Comparison of ENCODE assay signal across 15 mouse cellular contexts in the genomic region with DNA sequence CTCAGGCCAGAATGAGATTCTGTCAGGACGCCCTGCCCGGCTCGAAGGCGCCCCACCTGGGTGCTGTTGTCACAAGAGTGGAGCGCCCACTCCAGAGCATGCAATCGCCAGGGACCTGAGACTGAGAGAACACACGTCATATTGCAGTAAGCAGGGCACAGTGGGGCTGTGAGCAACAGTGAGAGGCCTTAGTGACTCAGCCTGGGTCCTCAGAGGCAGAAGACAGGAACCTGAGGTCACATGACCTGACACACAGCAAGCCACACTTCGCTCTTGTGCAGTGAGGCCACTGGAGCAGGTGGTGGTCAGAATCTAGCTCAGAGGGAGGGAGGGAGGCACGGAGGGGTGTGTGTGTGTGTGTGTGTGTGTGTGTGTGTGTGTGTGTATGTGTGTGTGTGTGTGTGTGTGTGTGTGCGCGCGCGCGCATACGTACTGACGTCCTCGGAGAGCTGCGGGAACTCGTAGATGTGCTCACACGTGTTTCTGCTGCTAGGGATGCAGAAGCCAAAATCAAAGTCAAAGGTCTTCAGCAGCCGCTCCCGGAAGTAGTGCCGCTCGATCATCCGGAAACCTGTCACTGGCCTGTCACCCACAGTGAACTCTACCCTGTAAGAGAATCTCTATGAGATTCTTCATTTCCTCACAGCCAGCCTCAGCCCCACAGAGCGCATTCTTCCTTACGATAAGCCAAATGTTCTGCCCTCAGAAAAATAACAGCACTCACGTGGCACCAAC. TPM values are rescaled to one million over a fixed set of nuclear protein-coding genes. Genes with fewer than 3 reads are reported as not detected.
DNase-seq lines count a peak whose midpoint lies in the region; ATAC-seq and TF ChIP-seq lines count a peak whose summit lies in the region.
"Had no signal": no experiment of that assay in that cellular context is flagged by ENCODE, and none has a peak within 500 bp of the region (broad histone marks: within the 10 kb centered on the region; RNA-seq: fewer than 3 reads in every experiment).

No protein-coding gene starts in this region.

- DNase-seq in cerebellum, adult 9-11 months = peak; percentile 48
- no peak for DNase-seq in cerebellum, postnatal 4 days (ENCODE audit: low spot score in 2 of 2)
- DNase-seq in testis, postnatal 10 days (ENCODE audit: low spot score) = no peak
- DNase-seq in c-Kit-positive CD71-negative TER-119-negative erythroid progenitor cells, embryonic 14.5 days (ENCODE audit: low read depth) = peak; percentile 25
- DNase-seq in stomach, postnatal 0 days (ENCODE audit: low spot score) = peak; percentile 55
- DNase-seq in midbrain, embryonic 14.5 days = no peak
- DNase-seq: adrenal gland, postnatal 25 days; cerebellum, adult 11-12 months; layer of hippocampus, adult 9-11 months; left cerebral cortex, postnatal 4 days; lung, postnatal 4 days had no signal

- ATAC-seq in stomach, postnatal 0 days (ENCODE audit: low FRiP score, low TSS enrichment) = peak; percentile 77
- no peak for ATAC-seq in midbrain, embryonic 16.5 days
- no peak for ATAC-seq in midbrain, embryonic 14.5 days (ENCODE audit: low FRiP score, low TSS enrichment)

- H3K36me3 ChIP-seq in testis, adult 2 months (ENCODE audit: control insufficient read depth, insufficient read depth, low read length) = peaks cover 2% of the 10 kb centered on the region; the same call in 1 of the 2 replicates
- H3K36me3 ChIP-seq in stomach, postnatal 0 days (ENCODE audit: control insufficient read depth, insufficient read depth, low read length) = peaks cover 3% of the 10 kb centered on the region; the same call in 1 of the 2 replicates
- peaks cover 14% of the 10 kb centered on the region; the same call in 1 of the 2 replicates for H3K36me3 ChIP-seq in midbrain, embryonic 16.5 days (ENCODE audit: control insufficient read depth, insufficient read depth, low read length)
- H3K36me3 ChIP-seq in midbrain, embryonic 14.5 days (ENCODE audit: control insufficient read depth, insufficient read depth, low read length) = peaks cover 68% of the 10 kb centered on the region

- H3K27me3 ChIP-seq in testis, adult 2 months (ENCODE audit: control insufficient read depth, insufficient read depth, low read length) = no peaks in the 10 kb centered on the region
- no peaks in the 10 kb centered on the region for H3K27me3 ChIP-seq in stomach, postnatal 0 days (ENCODE audit: control insufficient read depth, insufficient read depth, low read length)
- H3K27me3 ChIP-seq in midbrain, embryonic 16.5 days (ENCODE audit: control insufficient read depth, insufficient read depth, low read depth, low read length) = no peaks in the 10 kb centered on the region
- no peaks in the 10 kb centered on the region for H3K27me3 ChIP-seq in midbrain, embryonic 14.5 days (ENCODE audit: control insufficient read depth, insufficient read depth, low read length)
- H3K27me3 ChIP-seq: stomach, embryonic 15.5 days had no signal

- no peak for TF ChIP-seq CTCF in testis, adult 2 months (IDR thresholded peaks at IDR 0.05; ENCODE audit: control insufficient read depth, insufficient read depth, insufficient replicate concordance, low read depth, low read length)
- no peak for TF ChIP-seq CTCF in stomach, postnatal 0 days (IDR thresholded peaks at IDR 0.05; ENCODE audit: low read depth)

- 86% methylated on average over 28 of the region's 28 CpGs for WGBS in stomach, postnatal 0 days
- WGBS in midbrain, embryonic 16.5 days = 88% methylated on average over 20 of the region's 28 CpGs
- 89% methylated on average over 28 of the region's 28 CpGs for WGBS in midbrain, embryonic 14.5 days

- no peak overlapping the region for H3K4me3 ChIP-seq in testis, adult 2 months (ENCODE audit: control insufficient read depth, low read depth, low read length)
- no peak overlapping the region for H3K4me3 ChIP-seq in stomach, postnatal 0 days (ENCODE audit: low read depth, low read length)
- no peak overlapping the region for H3K4me3 ChIP-seq in midbrain, embryonic 16.5 days (ENCODE audit: low read depth, low read length)
- no peak overlapping the region for H3K4me3 ChIP-seq in midbrain, embryonic 14.5 days (replicated peaks; ENCODE audit: low read depth, low read length)
- H3K4me3 ChIP-seq: stomach, embryonic 15.5 days had no signal

- H3K27ac ChIP-seq in testis, adult 2 months (ENCODE audit: control insufficient read depth, insufficient read depth, low read depth, low read length) = peak overlapping the region; percentile 24; the same call in 1 of the 2 replicates
- H3K27ac ChIP-seq in stomach, postnatal 0 days (replicated peaks) = no peak overlapping the region
- no peak overlapping the region for H3K27ac ChIP-seq in midbrain, embryonic 16.5 days (ENCODE audit: low read length)
- H3K27ac ChIP-seq in midbrain, embryonic 14.5 days (replicated peaks; ENCODE audit: low read depth, low read length) = no peak overlapping the region
- H3K27ac ChIP-seq: liver, embryonic 14.5 days; stomach, embryonic 15.5 days had no signal

- H3K9me3 ChIP-seq in stomach, postnatal 0 days (ENCODE audit: control insufficient read depth, low read length) = no peaks in the 10 kb centered on the region
- H3K9me3 ChIP-seq in midbrain, embryonic 16.5 days (replicated peaks; ENCODE audit: control insufficient read depth, low read length, poor library complexity, severe bottlenecking) = no peaks in the 10 kb centered on the region
- H3K9me3 ChIP-seq in midbrain, embryonic 14.5 days (ENCODE audit: control insufficient read depth, low read length) = no peaks in the 10 kb centered on the region
- H3K9me3 ChIP-seq: stomach, embryonic 15.5 days had no signal

- TF ChIP-seq EP300 in stomach, postnatal 0 days (optimal IDR thresholded peaks at IDR 0.05) = no peak

- no peak for TF ChIP-seq POLR2A in testis, adult 2 months (IDR thresholded peaks at IDR 0.05; ENCODE audit: control insufficient read depth, low read depth, low read length)

- no peaks in the 10 kb centered on the region for H3K4me1 ChIP-seq in testis, adult 2 months (ENCODE audit: control insufficient read depth, insufficient read depth, low read length)
- 0 out of 2 replicates have a peak, but pooled peaks cover 3% of the 10 kb centered on the region for H3K4me1 ChIP-seq in stomach, postnatal 0 days (replicated peaks; ENCODE audit: control insufficient read depth, insufficient read depth)
- H3K4me1 ChIP-seq in midbrain, embryonic 16.5 days (ENCODE audit: control insufficient read depth, insufficient read depth, low read length) = no peaks in the 10 kb centered on the region; the same call in 1 of the 2 replicates
- H3K4me1 ChIP-seq in midbrain, embryonic 14.5 days (ENCODE audit: control insufficient read depth, insufficient read depth, low read length) = no peaks in the 10 kb centered on the region

- H3K9ac ChIP-seq in stomach, postnatal 0 days (ENCODE audit: low read length) = no peak overlapping the region
- H3K9ac ChIP-seq in midbrain, embryonic 16.5 days (ENCODE audit: low read depth, low read length) = no peak overlapping the region
- H3K9ac ChIP-seq in midbrain, embryonic 14.5 days (replicated peaks; ENCODE audit: low read length) = no peak overlapping the region
- H3K9ac ChIP-seq: liver, embryonic 14.5 days; stomach, embryonic 15.5 days had no signal

- H3K4me2 ChIP-seq in stomach, postnatal 0 days (replicated peaks; ENCODE audit: low read depth) = no peak overlapping the region
- no peak overlapping the region for H3K4me2 ChIP-seq in midbrain, embryonic 16.5 days (ENCODE audit: low read length)
- no peak overlapping the region for H3K4me2 ChIP-seq in midbrain, embryonic 14.5 days (ENCODE audit: low read length)
- H3K4me2 ChIP-seq: stomach, embryonic 15.5 days had no signal

RNA-seq across cellular contexts. Expression of a gene that starts 7.6 kb away (rescaled TPM):
- polyA plus RNA-seq in testis, adult 2 months (2012; rRNA removed) = 11.2 and 12.1 TPM in 2 replicates
- 70.6 and 73.8 TPM in 2 replicates for polyA plus RNA-seq in stomach, postnatal 0 days (2015; fragmentation: Nextera tagmentation; extraction: Ambion mirVana)
- 14.2 and 15.8 TPM in 2 replicates for polyA plus RNA-seq in midbrain, embryonic 16.5 days (2015; fragmentation: Nextera tagmentation; extraction: Ambion mirVana)
- polyA plus RNA-seq in midbrain, embryonic 14.5 days (2014; fragmentation: Nextera tagmentation; extraction: Ambion mirVana) = 13.8 and 14.6 TPM in 2 replicates

RNA-seq across cellular contexts. Expression of a gene that starts 8.0 kb away (rescaled TPM):
- 15.7 and 21.1 TPM in 2 replicates for polyA plus RNA-seq in testis, adult 2 months (2012; rRNA removed)
- polyA plus RNA-seq in stomach, postnatal 0 days (2015; fragmentation: Nextera tagmentation; extraction: Ambion mirVana) = 12.7 and 12.9 TPM in 2 replicates
- polyA plus RNA-seq in midbrain, embryonic 16.5 days (2015; fragmentation: Nextera tagmentation; extraction: Ambion mirVana) = 27.7 and 30.5 TPM in 2 replicates
- 29.1 and 37.2 TPM in 2 replicates for polyA plus RNA-seq in midbrain, embryonic 14.5 days (2014; fragmentation: Nextera tagmentation; extraction: Ambion mirVana)

RNA-seq across cellular contexts. Expression of a gene that starts 28.6 kb away (rescaled TPM):
- not detected in 2 replicates for polyA plus RNA-seq in testis, adult 2 months (2012; rRNA removed)
- 17.9 and 22.2 TPM in 2 replicates for polyA plus RNA-seq in stomach, postnatal 0 days (2015; fragmentation: Nextera tagmentation; extraction: Ambion mirVana)
- polyA plus RNA-seq in midbrain, embryonic 16.5 days (2015; fragmentation: Nextera tagmentation; extraction: Ambion mirVana) = 34.8 and 43.1 TPM in 2 replicates
- 59.4 and 72.9 TPM in 2 replicates for polyA plus RNA-seq in midbrain, embryonic 14.5 days (2014; fragmentation: Nextera tagmentation; extraction: Ambion mirVana)

RNA-seq across cellular contexts. Expression of a gene that starts 31.2 kb away (rescaled TPM):
- polyA plus RNA-seq in testis, adult 2 months (2012; rRNA removed) = 85.1 and 115 TPM in 2 replicates
- 30.4 and 34.0 TPM in 2 replicates for polyA plus RNA-seq in stomach, postnatal 0 days (2015; fragmentation: Nextera tagmentation; extraction: Ambion mirVana)
- polyA plus RNA-seq in midbrain, embryonic 16.5 days (2015; fragmentation: Nextera tagmentation; extraction: Ambion mirVana) = 22.9 and 25.4 TPM in 2 replicates
- polyA plus RNA-seq in midbrain, embryonic 14.5 days (2014; fragmentation: Nextera tagmentation; extraction: Ambion mirVana) = 14.6 and 18.6 TPM in 2 replicates

Comparison
In these comparisons a context has a peak if more than half of its experiments do, and no peak if none do; other contexts are left out.
1. DNase-seq: peak in cerebellum, adult 9-11 months (single experiment), c-Kit-positive CD71-negative TER-119-negative erythroid progenitor cells, embryonic 14.5 days (single experiment) and stomach, postnatal 0 days (single experiment); none in cerebellum, postnatal 4 days (0 of 2), testis, postnatal 10 days (single experiment) and midbrain, embryonic 14.5 days (single experiment).
2. RNA of a gene that starts 28.6 kb away (polyA plus RNA-seq): 59.4 to 72.9 TPM in midbrain, embryonic 14.5 days, 34.8 to 43.1 TPM in midbrain, embryonic 16.5 days and 17.9 to 22.2 TPM in stomach, postnatal 0 days; not detected in testis, adult 2 months; every median in the first group is over 10 times any median in the second.